Mouse (Mus musculus) intestine, postnatal 0 days (tissue): ENCODE results near the gene Lgmn. TPM values are rescaled to one million over a fixed set of nuclear protein-coding genes. Genes with fewer than 3 reads are reported as not detected.
A peak's percentile ranks its signal among the peaks of the same experiment; 100 is the strongest.

Experiments used
- ATAC-seq: fragments of 200-750 bp; cut with Nextera tagmentation; 2 replicates; pipeline ENCODE4 v1.8.0; 2017; ENCODE audit warnings: mild to moderate bottlenecking, moderate TSS enrichment, moderate library complexity
- H3K27ac ChIP-seq: fragments of 300-500 bp; sonication (generic); 2 replicates; pipeline ENCODE4 v1.5.1; 2014; ENCODE audit warnings: mild to moderate bottlenecking, low read depth, low read length, moderate library complexity
- H3K27me3 ChIP-seq: fragments of 300-500 bp; sonication (generic); replicated peaks from 2 replicates; pipeline ENCODE4 v1.6.1; 2014; ENCODE audit warnings: low read length, mixed read lengths; ENCODE audit not compliant: control insufficient read depth, insufficient read depth
- H3K36me3 ChIP-seq: fragments of 300-500 bp; sonication (generic); 2 replicates; pipeline ENCODE4 v1.6.1; 2014; ENCODE audit warnings: mild to moderate bottlenecking, moderate library complexity; ENCODE audit not compliant: control insufficient read depth, insufficient read depth
- H3K4me1 ChIP-seq: fragments of 300-500 bp; sonication (generic); replicated peaks from 2 replicates; pipeline ENCODE4 v1.6.1; 2014; ENCODE audit warnings: antibody characterized with exemption, low read length, mixed read lengths; ENCODE audit not compliant: control insufficient read depth, insufficient read depth
- H3K4me2 ChIP-seq: fragments of 300-500 bp; sonication (generic); replicated peaks from 2 replicates; pipeline ENCODE4 v1.6.1; 2014; ENCODE audit warnings: low read depth, mild to moderate bottlenecking, moderate library complexity
- H3K4me3 ChIP-seq: fragments of 300-500 bp; sonication (generic); 2 replicates; pipeline ENCODE4 v1.5.1; 2014; ENCODE audit warnings: low read depth, low read length
- H3K9ac ChIP-seq: fragments of 300-500 bp; sonication (generic); 2 replicates; pipeline ENCODE4 v1.6.1; 2014; ENCODE audit warnings: mild to moderate bottlenecking, low read depth, low read length
- H3K9me3 ChIP-seq: fragments of 300-500 bp; sonication (generic); 2 replicates; pipeline ENCODE4 v1.6.1; 2016; ENCODE audit warnings: mixed run types; ENCODE audit not compliant: control insufficient read depth
- CTCF ChIP-seq: sonication (generic); IDR thresholded peaks from 2 replicates; pipeline ENCODE4 v1.5.1; 2016; ENCODE audit warnings: low read depth, mild to moderate bottlenecking, control low read depth, antibody characterized with exemption, moderate library complexity
- WGBS: fragments of 180-500 bp; shearing (Covaris S2); extraction: QIAGEN DNeasy Blood & Tissue Kit; methylation state at CpG from one replicate; pipeline ENCODE4 v1.1.7; 2014; 5-methylcytosine and 5-hydroxymethylcytosine counted together
- polyA plus RNA-seq: library from polyadenylated mRNA; unstranded; fragments of >200 nt; fragmentation: Nextera tagmentation; extraction: Ambion mirVana; gene quantifications from 2 replicates; pipeline ENCODE4 v1.2.1, GENCODE M21; 2015

The Lgmn gene
- polyA plus RNA-seq: 1,340 and 1,424 TPM in 2 replicates

DNA sequence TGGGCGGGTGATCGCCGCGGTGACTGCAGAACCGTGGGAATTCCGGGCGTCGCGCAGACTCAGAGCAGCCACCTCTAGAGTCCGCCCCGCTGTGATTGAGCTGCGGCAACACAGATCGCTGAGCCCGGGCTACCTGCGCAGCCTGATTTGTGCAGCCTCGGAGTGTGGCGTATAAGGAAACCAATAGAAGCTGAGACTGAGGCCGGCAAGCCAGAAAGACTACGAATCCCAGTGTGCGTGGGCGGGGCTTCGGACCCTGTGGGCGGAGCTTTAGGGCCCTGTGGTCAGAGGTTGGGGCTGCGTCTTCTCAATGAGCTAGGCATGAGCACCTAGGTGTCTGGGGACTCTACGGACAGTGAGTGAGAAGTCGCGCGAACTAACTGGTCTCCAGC is at the start of gene Lgmn:
TSS of gene Lgmn (minus strand) at position 182 of the 392 bp plus-strand sequence.
- ATAC-seq: peak; percentile 99
- WGBS: under 1% methylated on average over 28 of the region's 28 CpGs
- no peaks in the 10 kb centered on the region for H3K9me3 ChIP-seq
- peak within 1 kb of the TSS; percentile 69 for H3K9ac ChIP-seq
- H3K4me3 ChIP-seq: peak within 1 kb of the TSS; percentile 74
- no peak for TF ChIP-seq CTCF
- H3K27ac ChIP-seq: peak within 1 kb of the TSS; percentile 68
- H3K4me1 ChIP-seq: 0 out of 2 replicates have a peak, but pooled peaks cover 5% of the 10 kb centered on the region
- no peaks in the 10 kb centered on the region for H3K36me3 ChIP-seq
- peak within 1 kb of the TSS; percentile 73 for H3K4me2 ChIP-seq
- H3K27me3 ChIP-seq: no peaks in the 10 kb centered on the region

DNA sequence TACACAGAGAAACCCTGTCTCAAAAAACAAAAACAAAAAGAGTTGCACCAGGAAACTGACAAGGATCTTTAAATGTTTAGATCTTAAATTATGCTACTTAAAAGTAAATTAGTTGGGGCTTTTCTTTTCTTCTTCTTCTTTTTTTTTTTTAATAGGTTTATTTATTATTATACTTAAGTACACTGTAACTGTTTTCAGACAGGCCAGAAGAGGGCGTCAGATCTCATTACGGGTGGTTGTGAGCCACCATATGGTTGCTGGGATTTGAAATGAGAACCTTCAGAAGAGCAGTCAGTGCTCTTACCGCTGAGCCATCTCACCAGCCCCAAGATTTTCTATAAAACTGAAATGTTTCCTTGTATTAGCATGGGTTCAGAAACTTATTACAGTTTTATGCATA is 45.3 kb upstream of the Lgmn start:
- Histone ChIP-seq H3K27ac (no peak overlapping the region), H3K27me3 (no peaks in the 10 kb centered on the region), H3K4me2 (no peak overlapping the region), H3K4me1 (no peaks in the 10 kb centered on the region), H3K36me3 (peaks cover 83% of the 10 kb centered on the region), H3K4me3 (no peak overlapping the region), H3K9ac (no peak overlapping the region), H3K9me3 (no peaks in the 10 kb centered on the region)
- ATAC-seq: no peak
- 63% methylated on average over 3 of the region's 3 CpGs for WGBS
- TF ChIP-seq CTCF: 0 out of 2 replicates have a peak, but pooled peaks have one; percentile 12

DNA sequence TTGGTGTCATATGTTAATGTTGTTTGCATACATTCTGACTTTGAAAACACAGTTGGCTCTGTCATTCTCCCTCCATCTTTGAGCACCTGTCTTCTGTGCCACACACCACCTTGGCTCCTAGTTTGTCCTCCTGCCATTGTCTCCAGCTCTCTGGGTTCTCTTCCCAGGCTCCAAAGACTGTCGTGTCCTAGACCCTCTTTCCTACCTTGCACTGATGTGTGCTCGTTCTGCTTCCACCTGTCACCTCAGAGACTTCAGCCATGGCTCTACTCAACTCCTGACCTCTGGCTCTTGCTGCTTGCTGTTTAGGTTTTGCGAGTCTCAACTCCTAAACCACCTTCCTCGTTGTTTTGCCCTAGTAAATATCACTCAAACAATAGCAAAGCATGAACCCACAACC is 40.9 kb upstream of the Lgmn start:
- Histone ChIP-seq H3K4me1 (no peaks in the 10 kb centered on the region), H3K27ac (no peak overlapping the region), H3K9me3 (no peaks in the 10 kb centered on the region), H3K9ac (no peak overlapping the region), H3K4me3 (no peak overlapping the region), H3K27me3 (no peaks in the 10 kb centered on the region), H3K4me2 (no peak overlapping the region), H3K36me3 (peaks cover 72% of the 10 kb centered on the region)
- 94% methylated on average over 4 of the region's 4 CpGs for WGBS
- no peak for ATAC-seq
- no peak for TF ChIP-seq CTCF

DNA sequence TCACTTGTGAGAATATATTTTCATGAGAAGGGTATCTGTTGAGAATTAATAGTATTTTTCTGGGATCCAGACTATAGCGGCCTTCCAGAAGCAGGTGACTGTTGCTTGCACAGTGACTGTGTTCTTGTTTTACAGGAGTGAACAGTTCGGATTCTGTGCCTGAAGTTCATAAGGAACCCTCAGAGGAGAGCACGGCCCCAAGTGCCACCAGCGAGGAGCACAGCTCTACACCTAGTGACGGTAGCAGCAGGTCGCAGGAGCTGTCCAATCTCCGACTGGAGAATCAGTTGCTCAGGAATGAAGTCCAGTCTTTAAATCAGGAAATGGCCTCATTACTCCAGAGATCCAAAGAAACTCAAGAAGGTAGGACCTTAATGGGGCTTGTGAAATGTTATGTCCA is 34.8 kb upstream of the Lgmn start:
- ATAC-seq: no peak
- WGBS: 90% methylated on average over 7 of the region's 7 CpGs
- Histone ChIP-seq H3K4me1 (no peaks in the 10 kb centered on the region), H3K4me3 (no peak overlapping the region), H3K4me2 (no peak overlapping the region), H3K9ac (no peak overlapping the region), H3K36me3 (peaks cover 42% of the 10 kb centered on the region), H3K27ac (no peak overlapping the region), H3K9me3 (no peaks in the 10 kb centered on the region), H3K27me3 (no peaks in the 10 kb centered on the region)
- no peak for TF ChIP-seq CTCF

DNA sequence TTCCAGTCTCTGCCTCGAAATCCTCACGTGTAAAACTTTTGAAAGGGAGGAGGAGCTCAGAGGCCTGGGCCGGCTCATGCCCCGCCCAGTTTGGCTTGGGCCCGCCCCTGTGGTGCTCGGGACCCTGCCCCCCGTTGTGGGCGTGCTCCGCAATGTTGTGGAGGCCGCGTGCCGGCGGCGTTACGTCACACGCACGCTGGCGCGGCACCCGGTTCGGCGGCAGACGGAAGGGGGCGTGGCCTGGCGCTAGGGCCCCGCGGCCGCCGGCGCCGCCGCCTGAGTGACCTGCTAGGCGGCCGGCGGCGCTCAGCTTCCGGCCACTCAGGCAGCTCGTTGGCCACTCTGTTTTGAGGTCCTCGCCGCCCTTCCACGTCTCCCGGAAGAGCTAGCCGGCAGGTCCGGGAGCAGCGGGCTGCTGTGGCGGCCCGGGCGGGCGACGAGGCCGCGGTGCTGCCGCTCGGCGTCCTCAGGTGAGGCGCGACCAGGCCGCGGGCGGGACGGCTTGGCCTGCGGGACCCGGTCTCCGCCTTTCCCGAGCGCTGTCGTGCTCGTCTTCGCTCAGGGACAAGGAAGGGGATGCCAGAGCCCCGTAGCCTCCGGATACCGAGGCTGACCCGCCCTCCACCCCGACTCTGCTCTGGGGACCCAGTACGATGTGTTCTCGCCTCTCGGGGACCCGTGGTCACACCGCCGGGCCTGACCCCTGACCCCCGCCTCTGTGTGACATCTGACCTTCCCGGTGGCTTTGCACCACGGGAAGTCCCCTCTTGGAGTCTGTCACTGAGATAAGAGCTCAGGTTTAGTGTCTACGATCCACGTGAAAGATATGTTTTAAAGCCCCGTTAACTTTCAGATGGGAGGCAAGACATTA is 29.5 kb upstream of the Lgmn start, which contains the start of gene Golga5:
TSS of gene Golga5 (plus strand) at position 242 of the 871 bp plus-strand sequence.
- under 1% methylated on average over 63 of the region's 86 CpGs for WGBS
- Histone ChIP-seq H3K9me3 (no peaks in the 10 kb centered on the region), H3K4me3 (peak within 1 kb of the TSS; percentile 98), H3K4me1 (no peaks in the 10 kb centered on the region), H3K4me2 (peak within 1 kb of the TSS; percentile 82), H3K36me3 (peaks cover 18% of the 10 kb centered on the region), H3K9ac (peak within 1 kb of the TSS; percentile 87), H3K27ac (peak within 1 kb of the TSS; percentile 94), H3K27me3 (no peaks in the 10 kb centered on the region)
- no peak for TF ChIP-seq CTCF
- ATAC-seq: peak; percentile 99

DNA sequence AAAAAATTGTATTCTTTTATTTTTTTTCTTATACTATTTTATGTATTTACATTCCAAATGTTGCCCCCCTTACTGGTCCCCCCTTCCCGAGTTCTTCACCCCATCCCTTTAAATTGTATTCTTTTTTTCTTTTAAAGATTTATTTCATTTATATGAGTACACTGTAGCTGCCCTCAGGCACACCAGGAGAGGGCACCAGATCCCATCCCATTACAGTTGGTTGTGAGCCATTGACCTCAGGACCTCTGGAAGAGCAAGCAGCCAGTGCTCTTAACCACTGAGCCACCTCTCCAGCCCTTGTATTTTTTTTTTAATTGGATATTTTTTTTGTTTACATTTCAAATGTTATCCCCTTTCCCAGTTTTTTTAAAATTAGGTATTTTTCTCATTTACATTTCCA is 28.5 kb upstream of the Lgmn start:
- H3K4me3 ChIP-seq: no peak overlapping the region

More for the DNA sequence above, 28.5 kb upstream of the Lgmn start:
- H3K4me2 ChIP-seq: no peak overlapping the region
- H3K27me3 ChIP-seq: no peaks in the 10 kb centered on the region
- peaks cover 8% of the 10 kb centered on the region for H3K36me3 ChIP-seq
- WGBS: 79% methylated on average over 1 of the region's 1 CpGs
- no peaks in the 10 kb centered on the region for H3K4me1 ChIP-seq
- no peak overlapping the region for H3K9ac ChIP-seq
- no peaks in the 10 kb centered on the region for H3K9me3 ChIP-seq
- TF ChIP-seq CTCF: peak; percentile 38; the same call in 1 of the 2 replicates
- H3K27ac ChIP-seq: no peak overlapping the region
- no peak for ATAC-seq
